Mouse (Mus musculus) liver, embryonic 14.5 days (tissue): Measurements from ENCODE around the gene Vps35l. TPM values are rescaled to one million over a fixed set of nuclear protein-coding genes. Genes with fewer than 3 reads are reported as not detected.

Source experiments
- ATAC-seq: fragments of 200-750 bp; cut with Nextera tagmentation; 2 replicates; pipeline ENCODE4 v1.8.0; 2017; ENCODE audit warnings: moderate number of reproducible peaks, mild to moderate bottlenecking, moderate library complexity; ENCODE audit not compliant: insufficient read depth
- DNase-seq, 3 experiments: peaks; one replicate each; pipeline ENCODE4 v3.0.0-alpha.2; 2012 to 2013; ENCODE audit warnings: low read depth in 3 of 3, low spot score in 3 of 3
- H3K27ac ChIP-seq: fragments of 300-500 bp; sonication (generic); 2 replicates; pipeline ENCODE4 v1.5.1; 2014; ENCODE audit warnings: moderate library complexity, mild to moderate bottlenecking, control low read depth, inconsistent platforms
- H3K27me3 ChIP-seq: fragments of 300-500 bp; sonication (generic); 2 replicates; pipeline ENCODE4 v1.6.1; 2014; ENCODE audit warnings: mild to moderate bottlenecking, low read length, moderate library complexity; ENCODE audit not compliant: control insufficient read depth, insufficient read depth
- H3K36me3 ChIP-seq: fragments of 300-500 bp; sonication (generic); replicated peaks from 2 replicates; pipeline ENCODE4 v1.6.1; 2014; ENCODE audit warnings: low read depth; ENCODE audit not compliant: control insufficient read depth, insufficient read depth
- H3K4me1 ChIP-seq, 2 experiments: fragments of 200-500 bp in 1 of 2; fragments of 300-500 bp in 1 of 2; sonication (generic) in 1 of 2; replicated peaks; 2 replicates each; pipeline ENCODE4 v1.6.1; 2012 to 2014; ENCODE audit warnings: antibody characterized with exemption in 1 of 2, inconsistent platforms in 1 of 2, low read length in 1 of 2; ENCODE audit not compliant: control insufficient read depth in 2 of 2, insufficient read depth in 2 of 2
- H3K4me2 ChIP-seq: fragments of 300-500 bp; sonication (generic); 2 replicates; pipeline ENCODE4 v1.6.1; 2014; ENCODE audit warnings: low read depth, mild to moderate bottlenecking, control low read depth, moderate library complexity
- H3K4me3 ChIP-seq, 2 experiments: fragments of 200-500 bp in 1 of 2; fragments of 300-500 bp in 1 of 2; sonication (generic) in 1 of 2; 2 replicates each; pipeline ENCODE4 v1.5.1; 2012 to 2014; ENCODE audit warnings: low read depth in 2 of 2, low read length in 2 of 2, mild to moderate bottlenecking in 2 of 2, control low read depth in 1 of 2, inconsistent platforms in 1 of 2, moderate library complexity in 1 of 2; ENCODE audit not compliant: insufficient read depth in 1 of 2
- H3K9ac ChIP-seq: fragments of 300-500 bp; sonication (generic); replicated peaks from 2 replicates; pipeline ENCODE4 v1.6.1; 2014; ENCODE audit warnings: mild to moderate bottlenecking, control low read depth, moderate library complexity
- H3K9me3 ChIP-seq: fragments of 300-500 bp; sonication (generic); 2 replicates; pipeline ENCODE4 v1.6.1; 2016; ENCODE audit warnings: low read length, mixed read lengths; ENCODE audit not compliant: control insufficient read depth
- CTCF ChIP-seq: IDR thresholded peaks from 2 replicates; pipeline ENCODE4 v1.5.1; 2016; ENCODE audit warnings: antibody characterized with exemption, low read depth, control low read depth
- EP300 ChIP-seq: IDR thresholded peaks from 2 replicates; pipeline ENCODE4 v1.6.1; 2016; ENCODE audit warnings: antibody characterized with exemption, low read depth
- WGBS: fragments of 180-500 bp; shearing (Covaris S2); extraction: QIAGEN DNeasy Blood & Tissue Kit; methylation state at CpG from one replicate; pipeline ENCODE4 v1.1.7; 2014; ENCODE audit not compliant: insufficient replicate concordance; 5-methylcytosine and 5-hydroxymethylcytosine counted together
- polyA plus RNA-seq, 2 experiments: library from polyadenylated mRNA; depleted of rRNA in 1 of 2; stranded (reverse) in 1 of 2; unstranded in 1 of 2; fragments of >200 nt; fragmentation: Nextera tagmentation in 1 of 2; extraction: Ambion mirVana in 1 of 2; gene quantifications; 2 replicates each; pipeline versions ENCODE4 v1.2.1 to v1.2.3; 2012 to 2014

The Vps35l gene
- polyA plus RNA-seq, 2 experiments, result 26.1 to 33.2 TPM

DNA sequence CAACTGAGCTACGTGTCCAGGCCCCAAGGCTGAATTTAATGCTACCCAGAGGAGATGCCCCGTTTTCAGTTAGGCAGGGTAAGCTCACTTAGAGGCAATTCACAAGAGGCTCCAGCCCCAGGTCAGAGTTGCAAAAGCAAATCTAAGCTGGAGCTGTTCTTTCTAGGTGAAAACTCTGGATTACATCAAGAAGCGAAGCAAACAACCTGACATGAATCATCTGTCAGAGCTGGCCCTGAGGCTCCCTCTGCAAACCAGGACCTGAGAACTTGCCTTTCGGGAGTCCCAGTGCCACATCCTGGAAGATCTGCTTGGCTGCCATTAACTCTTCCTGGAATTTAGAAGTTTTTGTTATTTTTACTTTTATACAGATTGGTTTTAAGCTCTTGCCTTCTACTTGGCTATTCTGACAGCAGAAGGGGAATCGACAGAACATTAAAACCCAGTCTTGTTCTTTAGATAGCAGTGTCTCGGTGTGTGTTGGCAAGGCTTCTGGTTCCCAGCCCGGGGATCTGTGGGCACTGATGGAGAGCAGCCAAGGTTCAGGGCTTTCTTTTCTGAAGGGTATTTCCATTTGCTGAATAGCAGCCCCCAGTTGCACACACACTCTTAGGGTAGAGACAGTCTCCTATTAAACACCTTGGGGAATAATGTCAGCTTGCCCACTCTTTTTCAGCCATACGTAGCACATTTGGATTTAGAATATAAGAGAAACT lies 101.2 kb downstream of the Vps35l start:
- no peak for TF ChIP-seq EP300
- no peak for TF ChIP-seq CTCF
- WGBS, result 73% methylated on average over 8 of the region's 8 CpGs
- peaks cover 27% of the 10 kb centered on the region for H3K36me3 ChIP-seq
- no peak overlapping the region for H3K9ac ChIP-seq
- no peaks in the 10 kb centered on the region for H3K4me1 ChIP-seq
- no peak for ATAC-seq
- H3K27me3 ChIP-seq, result no peaks in the 10 kb centered on the region
- H3K4me3 ChIP-seq, result no peak overlapping the region
- H3K27ac ChIP-seq, result no peak overlapping the region
- DNase-seq, result no peak
- no peak overlapping the region for H3K4me2 ChIP-seq
- no peaks in the 10 kb centered on the region for H3K9me3 ChIP-seq

DNA sequence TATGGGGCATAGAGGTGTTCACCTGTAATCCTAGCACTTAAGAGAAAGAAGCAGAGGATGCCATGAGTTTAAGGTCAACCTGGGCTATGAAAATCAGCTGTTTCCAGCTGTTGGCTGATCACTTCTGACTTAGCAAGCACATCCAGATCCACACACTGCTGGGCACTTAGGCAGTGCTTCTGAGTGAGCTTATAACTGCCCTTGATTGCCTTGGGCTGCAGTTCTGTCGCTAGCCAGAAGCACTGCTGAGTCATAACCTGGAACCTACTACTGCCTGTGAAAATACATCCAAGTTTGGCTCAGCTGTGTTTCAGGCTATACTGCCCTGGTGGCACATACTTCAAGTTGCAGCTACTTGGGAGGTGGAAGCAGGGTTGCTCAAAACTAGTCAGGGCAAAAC lies 101.8 kb downstream of the Vps35l start:
- WGBS, result 38% methylated on average over 1 of the region's 1 CpGs
- Histone ChIP-seq H3K4me2 (no peak overlapping the region), H3K27me3 (no peaks in the 10 kb centered on the region), H3K9ac (no peak overlapping the region), H3K4me3 (no peak overlapping the region), H3K36me3 (peaks cover 31% of the 10 kb centered on the region), H3K9me3 (no peaks in the 10 kb centered on the region), H3K4me1 (no peaks in the 10 kb centered on the region), H3K27ac (no peak overlapping the region)
- ATAC-seq (no peak), DNase-seq (no peak)
- TF ChIP-seq CTCF (no peak), EP300 (no peak)

- Histone ChIP-seq H3K9ac (no peak overlapping the region), H3K4me1 (no peaks in the 10 kb centered on the region), H3K9me3 (no peaks in the 10 kb centered on the region), H3K4me3 (no peak overlapping the region), H3K4me2 (no peak overlapping the region), H3K27ac (no peak overlapping the region), H3K36me3 (peaks cover 38% of the 10 kb centered on the region), H3K27me3 (no peaks in the 10 kb centered on the region)
- no peak for TF ChIP-seq CTCF
- no peak for TF ChIP-seq EP300
- no peak for DNase-seq
- 66% methylated on average over 4 of the region's 4 CpGs for WGBS
- no peak for ATAC-seq
Measured at GRCm38 (mm10) chr7:118842938-118843337, 102.9 kb downstream of the Vps35l start.

DNA sequence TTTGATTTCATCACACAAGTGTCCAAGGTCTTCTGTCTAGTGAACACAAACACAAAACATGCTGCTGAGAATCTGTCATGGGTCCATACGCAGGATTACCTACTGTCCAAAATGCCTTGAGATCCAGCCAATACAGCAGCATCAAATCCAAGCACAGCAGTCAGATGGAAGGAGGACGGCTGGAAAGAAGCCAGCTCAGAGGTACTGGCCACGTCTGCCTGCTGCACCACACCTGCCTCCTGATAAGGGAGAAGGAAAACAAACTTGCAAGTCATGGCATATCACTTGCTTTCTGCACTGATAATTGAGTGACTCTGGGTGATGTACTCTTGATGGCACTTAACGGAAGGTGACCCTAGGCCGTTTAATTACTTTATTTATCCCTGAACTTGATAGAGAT lies 105.1 kb downstream of the Vps35l start:
- Histone ChIP-seq H3K4me2 (no peak overlapping the region), H3K4me3 (no peak overlapping the region), H3K27me3 (no peaks in the 10 kb centered on the region), H3K27ac (no peak overlapping the region), H3K4me1 (no peaks in the 10 kb centered on the region), H3K36me3 (peaks cover 43% of the 10 kb centered on the region), H3K9ac (no peak overlapping the region), H3K9me3 (no peaks in the 10 kb centered on the region)
- ATAC-seq (no peak), DNase-seq (no peak)
- TF ChIP-seq EP300 (no peak), CTCF (no peak)
- WGBS, result 54% methylated on average over 5 of the region's 5 CpGs

- DNase-seq, result no peak
- H3K4me1 ChIP-seq, result no peaks in the 10 kb centered on the region
- ATAC-seq, result no peak
- no peak overlapping the region for H3K9ac ChIP-seq
- H3K4me2 ChIP-seq, result no peak overlapping the region
- TF ChIP-seq EP300 (no peak), CTCF (no peak)
- no peak overlapping the region for H3K27ac ChIP-seq
- 90% methylated on average over 4 of the region's 4 CpGs for WGBS
- H3K9me3 ChIP-seq, result no peaks in the 10 kb centered on the region
- H3K4me3 ChIP-seq, result no peak overlapping the region
- H3K27me3 ChIP-seq, result no peaks in the 10 kb centered on the region
- H3K36me3 ChIP-seq, result peaks cover 47% of the 10 kb centered on the region
Measured at GRCm38 (mm10) chr7:118846329-118846728, 106.3 kb downstream of the Vps35l start.
